Mouse (Mus musculus) forebrain, embryonic 11.5 days (tissue): ENCODE measurements around the gene Slc6a4. TPM values are rescaled to one million over a fixed set of nuclear protein-coding genes. Genes with fewer than 3 reads are reported as not detected.

Experiments
- ATAC-seq: fragments of 200-750 bp; cut with Nextera tagmentation; replicated peaks from 2 replicates; pipeline ENCODE4 v1.8.0; 2017; ENCODE audit warnings: moderate TSS enrichment; ENCODE audit not compliant: low FRiP score
- DNase-seq: peaks from one replicate; pipeline ENCODE4 v3.0.0-alpha.2; 2017; ENCODE audit warnings: low spot score
- H3K27ac ChIP-seq: fragments of 300-500 bp; sonication (generic); 2 replicates; pipeline ENCODE4 v1.5.1; 2014; ENCODE audit warnings: low read depth, low read length
- H3K27me3 ChIP-seq: fragments of 300-500 bp; sonication (generic); 2 replicates; pipeline ENCODE4 v1.6.1; 2014; ENCODE audit warnings: mild to moderate bottlenecking, low read length, mixed read lengths; ENCODE audit not compliant: control insufficient read depth, insufficient read depth
- H3K36me3 ChIP-seq: fragments of 300-500 bp; sonication (generic); 2 replicates; pipeline ENCODE4 v1.6.1; 2014; ENCODE audit warnings: mild to moderate bottlenecking, low read length, moderate library complexity, mixed read lengths; ENCODE audit not compliant: control insufficient read depth, insufficient read depth
- H3K4me1 ChIP-seq: fragments of 300-500 bp; sonication (generic); replicated peaks from 2 replicates; pipeline ENCODE4 v1.6.1; 2014; ENCODE audit warnings: low read length, mixed read lengths; ENCODE audit not compliant: control insufficient read depth, insufficient read depth
- H3K4me2 ChIP-seq: fragments of 300-500 bp; sonication (generic); 2 replicates; pipeline ENCODE4 v1.6.1; 2014; ENCODE audit warnings: low read depth, mild to moderate bottlenecking, low read length, moderate library complexity, mixed read lengths; ENCODE audit not compliant: severe bottlenecking
- H3K4me3 ChIP-seq: fragments of 300-500 bp; sonication (generic); 2 replicates; pipeline ENCODE4 v1.5.1; 2014; ENCODE audit warnings: low read depth, low read length
- H3K9ac ChIP-seq: fragments of 300-500 bp; sonication (generic); 2 replicates; pipeline ENCODE4 v1.6.1; 2014; ENCODE audit warnings: low read length
- H3K9me3 ChIP-seq: fragments of 300-500 bp; sonication (generic); 2 replicates; pipeline ENCODE4 v1.6.1; 2016; ENCODE audit warnings: low read length, mixed read lengths; ENCODE audit not compliant: control insufficient read depth
- WGBS: fragments of 180-500 bp; shearing (Covaris S2); extraction: QIAGEN DNeasy Blood & Tissue Kit; methylation state at CpG from one replicate; pipeline ENCODE4 v1.1.7; 2014; 5-methylcytosine and 5-hydroxymethylcytosine counted together
- polyA plus RNA-seq: library from polyadenylated mRNA; unstranded; fragments of >200 nt; fragmentation: Nextera tagmentation; extraction: Ambion mirVana; gene quantifications from 2 replicates; pipeline ENCODE4 v1.2.1, GENCODE M21; 2014

Slc6a4 gene
- polyA plus RNA-seq, 1 experiment from 2014 or later: 1.2 TPM

- ATAC-seq (no peak), DNase-seq (no peak)
- 51% methylated on average over 6 of the region's 6 CpGs for WGBS
- Histone ChIP-seq H3K36me3 (no peaks in the 10 kb centered on the region), H3K9me3 (no peaks in the 10 kb centered on the region), H3K9ac (no peak overlapping the region), H3K27ac (no peak overlapping the region), H3K27me3 (no peaks in the 10 kb centered on the region), H3K4me3 (no peak overlapping the region), H3K4me1 (no peaks in the 10 kb centered on the region), H3K4me2 (no peak overlapping the region)
Observed at GRCm38 (mm10) chr11:77006616-77007015, 8.2 kb downstream of the Slc6a4 start.

GRCm38 (mm10) chr11:77009069-77010025 lies 10.9 kb downstream of the Slc6a4 start:
- Histone ChIP-seq H3K4me3 (no peak overlapping the region), H3K36me3 (no peaks in the 10 kb centered on the region)
- WGBS: 84% methylated on average over 16 of the region's 16 CpGs

GRCm38 (mm10) chr11:77010762-77011475 lies 12.5 kb downstream of the Slc6a4 start:
- WGBS: 84% methylated on average over 10 of the region's 10 CpGs
- no peak for ATAC-seq
- no peaks in the 10 kb centered on the region for H3K4me1 ChIP-seq

More at GRCm38 (mm10) chr11:77009069-77010025, 10.9 kb downstream of the Slc6a4 start:
- Histone ChIP-seq H3K27me3 (no peaks in the 10 kb centered on the region), H3K9me3 (no peaks in the 10 kb centered on the region), H3K4me2 (no peak overlapping the region), H3K9ac (no peak overlapping the region), H3K4me1 (no peaks in the 10 kb centered on the region), H3K27ac (no peak overlapping the region)
- no peak for ATAC-seq
- DNase-seq: no peak

GRCm38 (mm10) chr11:77018046-77018445 lies 19.6 kb downstream of the Slc6a4 start:
- 85% methylated on average over 11 of the region's 11 CpGs for WGBS
- Histone ChIP-seq H3K9ac (no peak overlapping the region), H3K4me2 (no peak overlapping the region), H3K27me3 (no peaks in the 10 kb centered on the region), H3K4me1 (no peaks in the 10 kb centered on the region), H3K27ac (no peak overlapping the region), H3K36me3 (no peaks in the 10 kb centered on the region), H3K4me3 (no peak overlapping the region), H3K9me3 (no peaks in the 10 kb centered on the region)
- DNase-seq (no peak), ATAC-seq (no peak)

More at GRCm38 (mm10) chr11:77010762-77011475, 12.5 kb downstream of the Slc6a4 start:
- Histone ChIP-seq H3K9ac (no peak overlapping the region), H3K27me3 (no peaks in the 10 kb centered on the region), H3K9me3 (no peaks in the 10 kb centered on the region), H3K4me2 (no peak overlapping the region), H3K27ac (no peak overlapping the region), H3K4me3 (no peak overlapping the region), H3K36me3 (no peaks in the 10 kb centered on the region)
- no peak for DNase-seq

GRCm38 (mm10) chr11:77019539-77019938 lies 21.1 kb downstream of the Slc6a4 start:
- ATAC-seq (no peak), DNase-seq (no peak)
- Histone ChIP-seq H3K27me3 (no peaks in the 10 kb centered on the region), H3K36me3 (no peaks in the 10 kb centered on the region), H3K27ac (no peak overlapping the region), H3K9ac (no peak overlapping the region), H3K9me3 (no peaks in the 10 kb centered on the region), H3K4me1 (no peaks in the 10 kb centered on the region), H3K4me2 (no peak overlapping the region), H3K4me3 (no peak overlapping the region)
- WGBS: 81% methylated on average over 8 of the region's 8 CpGs

GRCm38 (mm10) chr11:77021749-77022396 lies 23.5 kb downstream of the Slc6a4 start:
- Histone ChIP-seq H3K27ac (no peak overlapping the region), H3K4me3 (no peak overlapping the region), H3K27me3 (no peaks in the 10 kb centered on the region), H3K36me3 (no peaks in the 10 kb centered on the region), H3K9me3 (no peaks in the 10 kb centered on the region), H3K4me1 (no peaks in the 10 kb centered on the region), H3K9ac (no peak overlapping the region), H3K4me2 (no peak overlapping the region)
- DNase-seq (peak; percentile 6), ATAC-seq (no peak)
- 77% methylated on average over 9 of the region's 9 CpGs for WGBS

GRCm38 (mm10) chr11:77026559-77026958 lies 28.2 kb downstream of the Slc6a4 start:
- no peaks in the 10 kb centered on the region for H3K27me3 ChIP-seq
- 75% methylated on average over 3 of the region's 3 CpGs for WGBS
- no peak for ATAC-seq

GRCm38 (mm10) chr11:77028157-77028556 lies 29.8 kb downstream of the Slc6a4 start:
- Histone ChIP-seq H3K36me3 (no peaks in the 10 kb centered on the region), H3K27ac (no peak overlapping the region), H3K4me1 (no peaks in the 10 kb centered on the region), H3K4me2 (no peak overlapping the region), H3K27me3 (no peaks in the 10 kb centered on the region), H3K9me3 (no peaks in the 10 kb centered on the region), H3K9ac (no peak overlapping the region), H3K4me3 (no peak overlapping the region)
- DNase-seq (no peak), ATAC-seq (no peak)
- WGBS: 86% methylated on average over 3 of the region's 3 CpGs

More at GRCm38 (mm10) chr11:77026559-77026958, 28.2 kb downstream of the Slc6a4 start:
- no peaks in the 10 kb centered on the region for H3K9me3 ChIP-seq
- H3K36me3 ChIP-seq: no peaks in the 10 kb centered on the region
- H3K4me1 ChIP-seq: no peaks in the 10 kb centered on the region
- no peak overlapping the region for H3K4me2 ChIP-seq
- H3K9ac ChIP-seq: no peak overlapping the region
- no peak overlapping the region for H3K27ac ChIP-seq
- no peak for DNase-seq
- no peak overlapping the region for H3K4me3 ChIP-seq
